Mouse (Mus musculus) liver, embryonic 11.5 days (tissue): Measurements from ENCODE around the gene Krtap6-5. TPM values are rescaled to one million over a fixed set of nuclear protein-coding genes. Genes with fewer than 3 reads are reported as not detected.
"Not testable (repeated sequence)": the region's sequence is repeated elsewhere in the genome, so short reads cannot be mapped to it uniquely, and the experiment has no call there.

Experiments used
- ATAC-seq: fragments of 200-750 bp; cut with Nextera tagmentation; replicated peaks from 2 replicates; pipeline ENCODE4 v1.8.0; 2017; ENCODE audit warnings: moderate number of reproducible peaks, mild to moderate bottlenecking, moderate TSS enrichment, moderate library complexity; ENCODE audit not compliant: low FRiP score
- DNase-seq: peaks from one replicate; pipeline ENCODE4 v3.0.0-alpha.2; 2017; ENCODE audit warnings: low spot score
- H3K27ac ChIP-seq: fragments of 300-500 bp; sonication (generic); 2 replicates; pipeline ENCODE4 v1.5.1; 2014; ENCODE audit warnings: mild to moderate bottlenecking, low read depth, low read length, control low read depth
- H3K27me3 ChIP-seq: fragments of 300-500 bp; sonication (generic); replicated peaks from 2 replicates; pipeline ENCODE4 v1.6.1; 2014; ENCODE audit warnings: low read length, mixed read lengths; ENCODE audit not compliant: control insufficient read depth, insufficient read depth
- H3K36me3 ChIP-seq: fragments of 300-500 bp; sonication (generic); 2 replicates; pipeline ENCODE4 v1.6.1; 2014; ENCODE audit warnings: mild to moderate bottlenecking, low read length, moderate library complexity, mixed read lengths; ENCODE audit not compliant: control insufficient read depth, insufficient read depth
- H3K4me1 ChIP-seq: fragments of 300-500 bp; sonication (generic); replicated peaks from 2 replicates; pipeline ENCODE4 v1.6.1; 2014; ENCODE audit warnings: low read length, mixed read lengths; ENCODE audit not compliant: control insufficient read depth, insufficient read depth
- H3K4me2 ChIP-seq: fragments of 300-500 bp; sonication (generic); 2 replicates; pipeline ENCODE4 v1.6.1; 2014; ENCODE audit warnings: mild to moderate bottlenecking, control low read depth, moderate library complexity
- H3K4me3 ChIP-seq: fragments of 300-500 bp; sonication (generic); 2 replicates; pipeline ENCODE4 v1.5.1; 2014; ENCODE audit warnings: low read depth, low read length, control low read depth
- H3K9ac ChIP-seq: fragments of 300-500 bp; sonication (generic); 2 replicates; pipeline ENCODE4 v1.6.1; 2014; ENCODE audit warnings: low read depth, low read length, control low read depth
- H3K9me3 ChIP-seq: fragments of 300-500 bp; sonication (generic); 2 replicates; pipeline ENCODE4 v1.6.1; 2016; ENCODE audit warnings: low read length, inconsistent platforms, mixed read lengths; ENCODE audit not compliant: control insufficient read depth
- WGBS: fragments of 180-500 bp; shearing (Covaris S2); extraction: QIAGEN DNeasy Blood & Tissue Kit; methylation state at CpG from one replicate; pipeline ENCODE4 v1.1.7; 2014; 5-methylcytosine and 5-hydroxymethylcytosine counted together
- polyA plus RNA-seq: library from polyadenylated mRNA; unstranded; fragments of >200 nt; fragmentation: Nextera tagmentation; extraction: Ambion mirVana; gene quantifications from 2 replicates; pipeline ENCODE4 v1.2.1, GENCODE M21; 2014

The Krtap6-5 gene
- not detected in 2 replicates for polyA plus RNA-seq

DNA sequence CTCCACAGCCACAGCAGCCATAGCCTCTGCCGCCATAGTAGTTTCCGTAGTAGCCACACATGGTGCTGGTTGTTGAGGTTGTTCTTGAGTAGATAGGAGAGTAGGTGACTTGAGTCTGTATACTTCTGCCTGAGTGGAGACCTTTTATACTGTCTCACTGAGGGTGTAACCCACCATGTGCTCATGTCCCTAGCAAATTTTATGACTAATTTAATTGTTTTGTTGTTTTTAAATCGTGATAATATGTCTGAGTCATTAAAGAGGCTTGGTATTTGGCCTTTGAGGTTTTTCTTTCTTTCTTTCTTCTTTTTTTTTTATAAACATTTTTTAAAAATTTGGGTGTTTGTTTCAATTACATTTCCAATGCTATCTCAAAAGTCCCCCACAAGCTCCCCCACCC, at the start of gene Krtap6-5:
TSS of gene Krtap6-5 (minus strand) at position 101 of the 400 bp plus-strand sequence.
- Histone ChIP-seq H3K9me3 (no peaks in the 10 kb centered on the region), H3K9ac (no peak within 1 kb of the TSS), H3K27ac (no peak within 1 kb of the TSS), H3K4me1 (no peaks in the 10 kb centered on the region), H3K4me2 (no peak within 1 kb of the TSS), H3K4me3 (no peak within 1 kb of the TSS), H3K36me3 (no peaks in the 10 kb centered on the region), H3K27me3 (no peaks in the 10 kb centered on the region)
- no peak for DNase-seq
- WGBS: 77% methylated on average over 3 of the region's 3 CpGs
- ATAC-seq: no peak

DNA sequence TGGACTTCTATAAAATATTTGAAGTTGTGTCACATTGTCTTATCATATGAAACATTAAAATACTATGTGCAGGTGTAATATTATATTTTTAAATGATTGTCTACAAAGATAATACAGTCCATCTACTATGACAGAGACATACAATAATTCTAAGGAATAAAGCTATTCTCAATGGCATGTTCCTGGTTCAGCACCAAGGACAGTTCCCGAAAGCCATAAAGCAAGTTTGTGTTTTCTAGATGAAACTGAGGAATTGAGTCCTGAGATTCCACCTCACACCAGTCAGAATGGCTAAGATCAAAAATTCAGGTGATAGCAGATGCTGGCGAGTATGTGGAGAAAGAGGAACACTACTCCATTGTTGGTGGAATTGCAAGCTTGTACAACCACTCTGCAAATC, 23.4 kb upstream of the Krtap6-5 start:
- H3K36me3 ChIP-seq, H3K27me3 ChIP-seq, H3K9ac ChIP-seq, DNase-seq, H3K27ac ChIP-seq, ATAC-seq, H3K4me3 ChIP-seq, H3K4me1 ChIP-seq, H3K4me2 ChIP-seq, H3K9me3 ChIP-seq: not testable (repeated sequence)
- 56% methylated on average over 2 of the region's 2 CpGs for WGBS

DNA sequence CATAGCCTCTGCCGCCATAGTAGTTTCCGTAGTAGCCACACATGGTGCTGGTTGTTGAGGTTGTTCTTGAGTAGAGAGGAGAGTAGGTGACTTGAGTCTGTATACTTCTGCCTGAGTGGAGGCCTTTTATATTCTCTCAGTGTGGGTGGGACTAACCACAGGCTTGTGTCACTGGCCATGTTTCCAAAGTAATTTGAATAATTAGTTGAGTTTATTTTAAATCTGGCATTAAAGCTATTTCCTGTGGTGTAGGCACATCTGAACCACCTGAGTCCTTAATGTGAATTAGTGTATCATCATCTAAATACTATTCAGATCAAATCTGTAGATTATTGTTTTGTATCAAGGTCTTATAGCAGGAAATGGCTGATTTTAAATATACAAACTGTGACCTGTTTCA, 16.2 kb upstream of the Krtap6-5 start, which contains the start of gene 1110025L11Rik:
TSS of gene 1110025L11Rik (minus strand) at position 101 of the 400 bp plus-strand sequence.
- H3K4me2 ChIP-seq, H3K9me3 ChIP-seq, ATAC-seq, H3K4me3 ChIP-seq, H3K27me3 ChIP-seq, DNase-seq, H3K27ac ChIP-seq, H3K4me1 ChIP-seq, H3K9ac ChIP-seq, H3K36me3 ChIP-seq: not testable (repeated sequence)
- no CpG with 5 or more reads among the region's 2 CpGs for WGBS

GRCm38 (mm10) chr16:89041372-89041771, 6.3 kb downstream of the Krtap6-5 start, which contains the start of gene Gm10228:
TSS of gene Gm10228 (minus strand) at chr16:89041472.
- not testable (repeated sequence) for H3K9me3 ChIP-seq, H3K9ac ChIP-seq, H3K4me1 ChIP-seq, DNase-seq, ATAC-seq, H3K4me2 ChIP-seq, H3K4me3 ChIP-seq, H3K27me3 ChIP-seq, H3K27ac ChIP-seq, H3K36me3 ChIP-seq
- WGBS: 76% methylated on average over 2 of the region's 4 CpGs

GRCm38 (mm10) chr16:89031399-89031798, 16.3 kb downstream of the Krtap6-5 start, which contains the start of gene Krtap6-1:
TSS of gene Krtap6-1 (plus strand) at chr16:89031699.
- H3K9ac ChIP-seq, H3K27me3 ChIP-seq, H3K36me3 ChIP-seq, H3K4me1 ChIP-seq, H3K4me2 ChIP-seq, H3K9me3 ChIP-seq, ATAC-seq, H3K27ac ChIP-seq, H3K4me3 ChIP-seq, DNase-seq: not testable (repeated sequence)
- 84% methylated on average over 3 of the region's 3 CpGs for WGBS

DNA sequence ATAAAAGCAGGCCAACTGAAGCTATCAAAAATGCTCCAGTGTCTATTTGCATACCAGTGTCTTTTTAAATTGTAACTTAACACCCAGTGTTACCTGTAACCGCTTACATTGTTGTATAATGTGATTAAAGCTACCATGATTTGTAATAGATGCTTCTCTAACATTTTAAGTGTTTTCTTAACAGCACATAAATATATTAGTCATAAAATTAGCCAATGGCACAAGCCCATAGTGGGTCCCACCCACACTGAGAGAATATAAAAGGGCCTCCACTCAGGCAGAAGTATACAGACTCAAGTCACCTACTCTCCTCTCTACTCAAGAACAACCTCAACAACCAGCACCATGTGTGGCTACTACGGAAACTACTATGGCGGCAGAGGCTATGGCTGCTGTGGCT, 32.7 kb downstream of the Krtap6-5 start, which contains the start of gene Gm10229:
TSS of gene Gm10229 (plus strand) at position 301 of the 400 bp plus-strand sequence.
- not testable (repeated sequence) for ATAC-seq, H3K9me3 ChIP-seq, H3K9ac ChIP-seq, H3K27me3 ChIP-seq, DNase-seq, H3K4me3 ChIP-seq, H3K4me2 ChIP-seq, H3K27ac ChIP-seq, H3K4me1 ChIP-seq, H3K36me3 ChIP-seq
- 81% methylated on average over 1 of the region's 3 CpGs for WGBS

DNA sequence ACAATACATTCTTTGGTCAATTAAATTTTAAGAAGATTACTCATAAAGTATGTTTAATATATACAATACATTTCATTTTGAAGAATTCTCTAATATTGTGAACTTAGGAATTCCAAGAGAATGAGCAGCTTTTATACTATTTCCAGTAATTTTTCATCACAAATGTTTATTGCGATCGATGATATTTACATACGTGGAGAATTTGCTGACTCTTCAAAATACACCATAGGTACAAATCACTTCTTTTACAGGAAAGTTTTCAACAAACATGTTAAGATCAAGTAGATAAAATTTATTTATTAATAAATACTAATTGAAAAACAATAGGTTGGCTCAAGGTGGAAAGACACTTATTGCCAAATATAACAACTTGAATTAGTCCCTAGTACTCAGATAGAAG, 33.7 kb downstream of the Krtap6-5 start:
- 93% methylated on average over 3 of the region's 3 CpGs for WGBS
- H3K9ac ChIP-seq: no peak overlapping the region
- no peaks in the 10 kb centered on the region for H3K27me3 ChIP-seq
- no peaks in the 10 kb centered on the region for H3K36me3 ChIP-seq
- no peak overlapping the region for H3K4me2 ChIP-seq
- no peaks in the 10 kb centered on the region for H3K4me1 ChIP-seq
- no peak overlapping the region for H3K4me3 ChIP-seq
- no peak for DNase-seq
- H3K9me3 ChIP-seq: peaks cover 3% of the 10 kb centered on the region; the same call in 1 of the 2 replicates
- ATAC-seq: no peak
- no peak overlapping the region for H3K27ac ChIP-seq

DNA sequence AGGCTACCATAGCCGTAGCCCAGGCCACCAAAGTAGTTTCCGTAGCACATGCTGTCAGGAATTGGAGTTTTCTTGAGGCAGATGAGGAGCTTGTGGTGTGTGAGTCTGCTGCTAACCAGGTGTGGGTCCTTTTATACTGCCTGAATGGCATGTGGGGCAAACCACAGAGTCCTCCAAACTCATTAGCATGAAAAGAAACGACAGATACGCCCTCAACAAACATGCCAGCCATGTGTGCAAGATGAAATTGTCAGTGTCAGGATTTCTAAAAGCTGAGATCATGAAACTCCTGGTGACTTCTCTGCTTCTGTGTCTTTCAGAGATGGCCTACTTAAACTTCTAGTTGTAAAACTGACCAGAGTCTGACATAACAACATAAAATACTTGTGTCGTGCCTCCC, 37.0 kb downstream of the Krtap6-5 start, which contains the start of gene Krtap22-2:
TSS of gene Krtap22-2 (minus strand) at position 101 of the 400 bp plus-strand sequence.
- 78% methylated on average over 5 of the region's 5 CpGs for WGBS
- Histone ChIP-seq H3K9ac (no peak within 1 kb of the TSS), H3K36me3 (no peaks in the 10 kb centered on the region), H3K4me2 (no peak within 1 kb of the TSS), H3K4me1 (no peaks in the 10 kb centered on the region), H3K27me3 (no peaks in the 10 kb centered on the region), H3K27ac (no peak within 1 kb of the TSS), H3K9me3 (peaks cover 3% of the 10 kb centered on the region; the same call in 1 of the 2 replicates), H3K4me3 (no peak within 1 kb of the TSS)
- ATAC-seq: no peak
- DNase-seq: no peak
